ENCODE assay signal across 9 mouse cellular contexts in the genomic region with DNA sequence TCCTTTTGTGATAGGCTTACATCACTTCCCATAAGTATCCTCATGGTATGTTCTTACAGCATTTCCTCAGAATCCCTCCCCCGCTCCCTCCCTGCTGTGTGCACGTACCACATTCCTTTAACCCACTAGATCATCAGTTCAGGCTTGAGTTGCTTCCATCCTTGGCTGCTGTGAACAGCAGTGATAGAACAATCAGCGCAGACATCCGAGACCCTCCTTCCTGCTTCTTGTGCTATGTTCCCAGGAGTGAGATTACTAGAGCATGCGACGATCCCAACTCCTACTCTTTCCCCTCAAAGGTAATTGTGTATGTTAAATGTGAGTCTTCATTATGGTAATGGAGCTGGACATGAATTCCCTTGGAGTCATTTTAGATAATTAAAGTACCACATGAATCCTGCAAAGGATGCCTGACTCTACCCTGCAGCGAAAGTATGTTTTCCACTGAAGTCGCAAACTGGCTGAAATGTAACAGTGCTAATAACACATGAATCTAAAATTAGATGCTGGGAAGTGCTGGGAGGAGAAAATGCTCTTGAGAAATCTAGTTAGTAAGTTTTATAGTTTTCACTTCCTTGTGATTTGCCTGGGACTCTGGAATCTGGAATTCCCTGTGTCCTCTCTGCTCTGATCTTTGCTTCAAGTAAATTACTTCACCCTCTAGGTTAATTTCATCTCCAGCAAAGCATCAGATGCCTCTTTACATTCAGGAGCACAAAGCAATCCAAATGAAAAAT. TPM values are rescaled to one million over a fixed set of nuclear protein-coding genes. Genes with fewer than 3 reads are reported as not detected.
A peak's percentile ranks its signal among the peaks of the same experiment; 100 is the strongest.
DNase-seq lines count a peak whose midpoint lies in the region; ATAC-seq and TF ChIP-seq lines count a peak whose summit lies in the region.
"Had no signal": no experiment of that assay in that cellular context is flagged by ENCODE, and none has a peak within 500 bp of the region (broad histone marks: within the 10 kb centered on the region; RNA-seq: fewer than 3 reads in every experiment).

No protein-coding gene starts in this region.

- H3K4me2 ChIP-seq in heart, embryonic 12.5 days, result no peak overlapping the region
- 0 out of 2 replicates have a peak overlapping the region, but pooled peaks have one; percentile 27 for H3K4me2 ChIP-seq in lung, postnatal 0 days (replicated peaks; ENCODE audit: low read depth, low read length)
- H3K4me2 ChIP-seq in hindbrain, embryonic 15.5 days, result peak overlapping the region; percentile 37
- no peak overlapping the region for H3K4me2 ChIP-seq in stomach, postnatal 0 days (replicated peaks; ENCODE audit: low read depth)

- DNase-seq in heart, postnatal 4 days, result no peak
- DNase-seq in lung, postnatal 0 days (ENCODE audit: low spot score), result peak; percentile 67
- DNase-seq in lung, postnatal 10 days, result no peak
- DNase-seq in stomach, postnatal 0 days (ENCODE audit: low spot score), result no peak
- no peak for DNase-seq in T-cell, adult 2 months (ENCODE audit: low spot score)
- DNase-seq in cerebellum, postnatal 14 days, result no peak
- DNase-seq: gastrocnemius, postnatal 36 days had no signal

- H3K4me1 ChIP-seq in heart, embryonic 12.5 days (replicated peaks), result peaks cover 22% of the 10 kb centered on the region
- peaks cover 9% of the 10 kb centered on the region; the same call in 1 of the 2 replicates for H3K4me1 ChIP-seq in lung, postnatal 0 days (ENCODE audit: insufficient read depth, low read depth, low read length)
- H3K4me1 ChIP-seq in hindbrain, embryonic 15.5 days (replicated peaks), result peaks cover 30% of the 10 kb centered on the region
- H3K4me1 ChIP-seq in stomach, postnatal 0 days (replicated peaks; ENCODE audit: control insufficient read depth, insufficient read depth), result no peaks in the 10 kb centered on the region; the same call in 1 of the 2 replicates

- no peaks in the 10 kb centered on the region; the same call in 1 of the 2 replicates for H3K9me3 ChIP-seq in heart, embryonic 12.5 days (replicated peaks)
- H3K9me3 ChIP-seq in lung, postnatal 0 days (ENCODE audit: low read length), result no peaks in the 10 kb centered on the region
- no peaks in the 10 kb centered on the region for H3K9me3 ChIP-seq in hindbrain, embryonic 15.5 days
- H3K9me3 ChIP-seq in stomach, postnatal 0 days (ENCODE audit: control insufficient read depth, low read length), result no peaks in the 10 kb centered on the region

- H3K4me3 ChIP-seq in heart, embryonic 12.5 days, result no peak overlapping the region
- no peak overlapping the region for H3K4me3 ChIP-seq in lung, postnatal 0 days (ENCODE audit: low read depth, low read length)
- H3K4me3 ChIP-seq in hindbrain, embryonic 15.5 days, result no peak overlapping the region
- H3K4me3 ChIP-seq in stomach, postnatal 0 days (ENCODE audit: low read depth, low read length), result no peak overlapping the region

- 0 out of 2 replicates have a peak, but pooled peaks have one; percentile 55 for ATAC-seq in heart, embryonic 12.5 days (ENCODE audit: insufficient number of reproducible peaks, low FRiP score)
- ATAC-seq in lung, postnatal 0 days, result peak; percentile 59
- peak; percentile 73 for ATAC-seq in hindbrain, embryonic 15.5 days (ENCODE audit: low FRiP score, low read depth)
- no peak for ATAC-seq in stomach, postnatal 0 days (ENCODE audit: low FRiP score, low TSS enrichment)

- no peak overlapping the region for H3K9ac ChIP-seq in heart, embryonic 12.5 days
- H3K9ac ChIP-seq in lung, postnatal 0 days (replicated peaks; ENCODE audit: low read depth), result no peak overlapping the region
- no peak overlapping the region for H3K9ac ChIP-seq in hindbrain, embryonic 15.5 days
- no peak overlapping the region for H3K9ac ChIP-seq in stomach, postnatal 0 days (ENCODE audit: low read length)

- no peak for TF ChIP-seq EP300 in lung, postnatal 0 days (IDR thresholded peaks at IDR 0.05)
- TF ChIP-seq EP300 in stomach, postnatal 0 days (optimal IDR thresholded peaks at IDR 0.05), result no peak

- no peak for TF ChIP-seq CTCF in lung, postnatal 0 days (IDR thresholded peaks at IDR 0.05)
- TF ChIP-seq CTCF in stomach, postnatal 0 days (IDR thresholded peaks at IDR 0.05; ENCODE audit: low read depth), result no peak

- no peaks in the 10 kb centered on the region for H3K36me3 ChIP-seq in heart, embryonic 12.5 days
- no peaks in the 10 kb centered on the region for H3K36me3 ChIP-seq in lung, postnatal 0 days (ENCODE audit: insufficient read depth, low read length)
- H3K36me3 ChIP-seq in hindbrain, embryonic 15.5 days, result no peaks in the 10 kb centered on the region
- H3K36me3 ChIP-seq in stomach, postnatal 0 days (ENCODE audit: control insufficient read depth, insufficient read depth, low read length), result no peaks in the 10 kb centered on the region

- H3K27ac ChIP-seq in heart, embryonic 12.5 days (ENCODE audit: poor library complexity, severe bottlenecking), result no peak overlapping the region
- H3K27ac ChIP-seq in lung, postnatal 0 days (ENCODE audit: low read length), result peak overlapping the region; percentile 40; the same call in 1 of the 2 replicates
- peak overlapping the region; percentile 55; the same call in 1 of the 2 replicates for H3K27ac ChIP-seq in hindbrain, embryonic 15.5 days (replicated peaks)
- H3K27ac ChIP-seq in stomach, postnatal 0 days (replicated peaks), result 0 out of 2 replicates have a peak overlapping the region, but pooled peaks have one; percentile 9

- no peaks in the 10 kb centered on the region for H3K27me3 ChIP-seq in heart, embryonic 12.5 days (replicated peaks)
- H3K27me3 ChIP-seq in lung, postnatal 0 days (replicated peaks; ENCODE audit: insufficient read depth, low read length), result no peaks in the 10 kb centered on the region
- H3K27me3 ChIP-seq in hindbrain, embryonic 15.5 days, result no peaks in the 10 kb centered on the region
- H3K27me3 ChIP-seq in stomach, postnatal 0 days (ENCODE audit: control insufficient read depth, insufficient read depth, low read length), result no peaks in the 10 kb centered on the region

- 35% methylated on average over 8 of the region's 8 CpGs for WGBS in heart, embryonic 12.5 days
- WGBS in lung, postnatal 0 days, result 29% methylated on average over 8 of the region's 8 CpGs
- 30% methylated on average over 8 of the region's 8 CpGs for WGBS in hindbrain, embryonic 15.5 days
- 48% methylated on average over 8 of the region's 8 CpGs for WGBS in stomach, postnatal 0 days

RNA-seq across cellular contexts. Expression of a gene that starts 13.6 kb away (rescaled TPM):
- 4.3 and 4.9 TPM in 2 replicates for polyA plus RNA-seq in heart, embryonic 12.5 days (2016; fragmentation: Nextera tagmentation; extraction: Ambion mirVana)
- total RNA-seq in heart, postnatal 4 days (2021), result 10 to 100 TPM; 13.1 to 14.5 TPM
- 7.1 and 7.8 TPM in 2 replicates for polyA plus RNA-seq in lung, postnatal 0 days (2015; fragmentation: Nextera tagmentation; extraction: Ambion mirVana)
- polyA plus RNA-seq in hindbrain, embryonic 15.5 days (2015; fragmentation: Nextera tagmentation; extraction: Ambion mirVana), result 4.7 and 5.0 TPM in 2 replicates
- 2.0 and 2.6 TPM in 2 replicates for polyA plus RNA-seq in stomach, postnatal 0 days (2015; fragmentation: Nextera tagmentation; extraction: Ambion mirVana)

Comparison
In these comparisons a context has a peak if more than half of its experiments do, and no peak if none do; other contexts are left out.
1. H3K4me2 ChIP-seq: peak in lung, postnatal 0 days (single experiment) and hindbrain, embryonic 15.5 days (single experiment); none in heart, embryonic 12.5 days (single experiment) and stomach, postnatal 0 days (single experiment).